Mouse (Mus musculus): Measurements from ENCODE around the gene Dph3. TPM values are rescaled to one million over a fixed set of nuclear protein-coding genes. Genes with fewer than 3 reads are reported as not detected.

The Dph3 gene
- total RNA-seq, 1 experiment from 2014 or later, result 54.3 TPM

GRCm38 (mm10) chr14:32032522-32032921, 53.0 kb downstream of the Dph3 start:
- ATAC-seq (replicated peaks; ENCODE audit: low read depth, poor library complexity, severe bottlenecking), result peak; percentile 83

Other genes starting within 250 kb of the Dph3 start
- not detected in 2 replicates for gene Galnt15, start 56.7 kb downstream of the Dph3 start, total RNA-seq (2017)
- gene Oxnad1, start 355 bp downstream of the Dph3 start, total RNA-seq (2017), result 41.4 and 47.0 TPM in 2 replicates
- gene Msmb, start 56.3 kb upstream of the Dph3 start, total RNA-seq (2017), result not detected in 2 replicates
- gene Ncoa4, start 74.1 kb upstream of the Dph3 start, total RNA-seq (2017), result 136 and 176 TPM in 2 replicates
- gene Timm23, start 116.2 kb upstream of the Dph3 start, total RNA-seq (2017), result 160 and 196 TPM in 2 replicates
- gene Parg, start 116.2 kb upstream of the Dph3 start, total RNA-seq (2017), result 101 and 118 TPM in 2 replicates
- 0.09 TPM in 1 of 2 replicates, not detected in the other for gene Ogdhl, start 236.3 kb upstream of the Dph3 start, total RNA-seq (2017)

Data from common myeloid progenitor, adult 5-6 weeks (primary cell).